ENCODE assay signal across 20 mouse cellular contexts in genomic region chr2:46913496-46913895, GRCm38 (mm10).
A peak's percentile ranks its signal among the peaks of the same experiment; 100 is the strongest.
DNase-seq lines count a peak whose midpoint lies in the region; ATAC-seq and TF ChIP-seq lines count a peak whose summit lies in the region.
"Had no signal": no experiment of that assay in that cellular context is flagged by ENCODE, and none has a peak within 500 bp of the region (broad histone marks: within the 10 kb centered on the region; RNA-seq: fewer than 3 reads in every experiment).

No protein-coding gene starts in this region.

- H3K4me3 ChIP-seq in kidney, embryonic 15.5 days (replicated peaks): no peak overlapping the region
- no peak overlapping the region for H3K4me3 ChIP-seq in kidney, embryonic 14.5 days (ENCODE audit: low read length)
- no peak overlapping the region for H3K4me3 ChIP-seq in midbrain, postnatal 0 days (ENCODE audit: low read depth, low read length)
- H3K4me3 ChIP-seq in midbrain, embryonic 14.5 days (replicated peaks; ENCODE audit: low read depth, low read length): no peak overlapping the region
- no peak overlapping the region for H3K4me3 ChIP-seq in neural tube, embryonic 14.5 days (ENCODE audit: low read depth, low read length)
- H3K4me3 ChIP-seq: forebrain, embryonic 12.5 days; limb, embryonic 13.5 days; liver, embryonic 12.5 days had no signal

- no peak for TF ChIP-seq CTCF in midbrain, postnatal 0 days (IDR thresholded peaks at IDR 0.05)

- no peak overlapping the region for H3K27ac ChIP-seq in kidney, embryonic 15.5 days
- H3K27ac ChIP-seq in kidney, embryonic 14.5 days (ENCODE audit: low read depth, low read length): no peak overlapping the region
- H3K27ac ChIP-seq in midbrain, postnatal 0 days (ENCODE audit: low read depth, low read length): no peak overlapping the region
- H3K27ac ChIP-seq in midbrain, embryonic 14.5 days (replicated peaks; ENCODE audit: low read depth, low read length): no peak overlapping the region
- no peak overlapping the region for H3K27ac ChIP-seq in neural tube, embryonic 14.5 days (ENCODE audit: low read depth, low read length)
- H3K27ac ChIP-seq: forebrain, embryonic 12.5 days; kidney, postnatal 0 days; limb, embryonic 13.5 days; liver, embryonic 12.5 days had no signal

- H3K9me3 ChIP-seq in kidney, embryonic 15.5 days (replicated peaks): no peaks in the 10 kb centered on the region
- no peaks in the 10 kb centered on the region for H3K9me3 ChIP-seq in kidney, embryonic 14.5 days (ENCODE audit: control insufficient read depth, low read length)
- H3K9me3 ChIP-seq in midbrain, postnatal 0 days (ENCODE audit: low read length): no peaks in the 10 kb centered on the region
- H3K9me3 ChIP-seq in midbrain, embryonic 14.5 days (ENCODE audit: control insufficient read depth, low read length): no peaks in the 10 kb centered on the region
- no peaks in the 10 kb centered on the region for H3K9me3 ChIP-seq in neural tube, embryonic 14.5 days (ENCODE audit: control insufficient read depth, low read length)
- H3K9me3 ChIP-seq: forebrain, embryonic 12.5 days; limb, embryonic 13.5 days; liver, embryonic 12.5 days had no signal

- ATAC-seq in kidney, embryonic 15.5 days (replicated peaks; ENCODE audit: low FRiP score): 0 out of 2 replicates have a peak, but pooled peaks have one; percentile 36
- ATAC-seq in kidney, embryonic 14.5 days (ENCODE audit: low FRiP score, low TSS enrichment): no peak
- ATAC-seq in midbrain, postnatal 0 days (ENCODE audit: low FRiP score): peak; percentile 44; the same call in 1 of the 2 replicates
- no peak for ATAC-seq in midbrain, embryonic 14.5 days (ENCODE audit: low FRiP score, low TSS enrichment)
- peak; percentile 77 for ATAC-seq in neural tube, embryonic 14.5 days (ENCODE audit: low read depth)
- ATAC-seq: liver, embryonic 12.5 days had no signal

- H3K9ac ChIP-seq in kidney, embryonic 15.5 days: no peak overlapping the region
- H3K9ac ChIP-seq in kidney, embryonic 14.5 days (ENCODE audit: low read depth, low read length): no peak overlapping the region
- no peak overlapping the region for H3K9ac ChIP-seq in midbrain, postnatal 0 days (replicated peaks; ENCODE audit: low read length, poor library complexity, severe bottlenecking)
- no peak overlapping the region for H3K9ac ChIP-seq in midbrain, embryonic 14.5 days (replicated peaks; ENCODE audit: low read length)
- no peak overlapping the region for H3K9ac ChIP-seq in neural tube, embryonic 14.5 days (replicated peaks; ENCODE audit: low read depth, low read length)
- H3K9ac ChIP-seq: forebrain, embryonic 12.5 days; limb, embryonic 13.5 days; liver, embryonic 12.5 days had no signal

- H3K27me3 ChIP-seq in kidney, embryonic 15.5 days: no peaks in the 10 kb centered on the region
- no peaks in the 10 kb centered on the region for H3K27me3 ChIP-seq in kidney, embryonic 14.5 days (ENCODE audit: control insufficient read depth, insufficient read depth, low read length)
- no peaks in the 10 kb centered on the region for H3K27me3 ChIP-seq in midbrain, postnatal 0 days (ENCODE audit: insufficient read depth, low read length)
- no peaks in the 10 kb centered on the region for H3K27me3 ChIP-seq in midbrain, embryonic 14.5 days (ENCODE audit: control insufficient read depth, insufficient read depth, low read length)
- no peaks in the 10 kb centered on the region for H3K27me3 ChIP-seq in neural tube, embryonic 14.5 days (ENCODE audit: control insufficient read depth, insufficient read depth, low read length)
- H3K27me3 ChIP-seq: forebrain, embryonic 12.5 days; limb, embryonic 13.5 days; liver, embryonic 12.5 days had no signal

- H3K4me2 ChIP-seq in kidney, embryonic 15.5 days: no peak overlapping the region
- no peak overlapping the region for H3K4me2 ChIP-seq in kidney, embryonic 14.5 days (replicated peaks; ENCODE audit: low read depth, low read length)
- no peak overlapping the region for H3K4me2 ChIP-seq in midbrain, postnatal 0 days (ENCODE audit: low read depth, low read length, poor library complexity, severe bottlenecking)
- H3K4me2 ChIP-seq in midbrain, embryonic 14.5 days (ENCODE audit: low read length): no peak overlapping the region
- no peak overlapping the region for H3K4me2 ChIP-seq in neural tube, embryonic 14.5 days (ENCODE audit: low read depth, low read length)
- H3K4me2 ChIP-seq: forebrain, embryonic 12.5 days; limb, embryonic 13.5 days; liver, embryonic 12.5 days had no signal

- H3K36me3 ChIP-seq in kidney, embryonic 15.5 days: no peaks in the 10 kb centered on the region
- H3K36me3 ChIP-seq in kidney, embryonic 14.5 days (ENCODE audit: control insufficient read depth, insufficient read depth, low read length): no peaks in the 10 kb centered on the region
- no peaks in the 10 kb centered on the region for H3K36me3 ChIP-seq in midbrain, postnatal 0 days (ENCODE audit: insufficient read depth, low read length)
- H3K36me3 ChIP-seq in midbrain, embryonic 14.5 days (ENCODE audit: control insufficient read depth, insufficient read depth, low read length): no peaks in the 10 kb centered on the region
- H3K36me3 ChIP-seq in neural tube, embryonic 14.5 days (ENCODE audit: control insufficient read depth, insufficient read depth, low read length): no peaks in the 10 kb centered on the region
- H3K36me3 ChIP-seq: forebrain, embryonic 12.5 days; limb, embryonic 13.5 days; liver, embryonic 12.5 days had no signal

- DNase-seq in embryo, embryonic 11 days: peak; percentile 10
- DNase-seq in embryo, embryonic 9.5 days (ENCODE audit: extremely low spot score): no peak
- DNase-seq in midbrain, postnatal 0 days (ENCODE audit: low spot score): peak; percentile 1
- DNase-seq in midbrain, embryonic 14.5 days: no peak
- no peak for DNase-seq in cerebellum, postnatal 14 days
- DNase-seq: adrenal gland, postnatal 14 days; cerebellum, adult 9-11 months; kidney, adult 11 months; layer of hippocampus, adult 9-11 months; lung, adult 18-20 months; lung, postnatal 36 days; thymus, adult 18-20 months; thymus, postnatal 36 days had no signal

- H3K4me1 ChIP-seq in kidney, embryonic 15.5 days: no peaks in the 10 kb centered on the region
- no peaks in the 10 kb centered on the region for H3K4me1 ChIP-seq in kidney, embryonic 14.5 days (ENCODE audit: control insufficient read depth, insufficient read depth, low read length)
- no peaks in the 10 kb centered on the region for H3K4me1 ChIP-seq in midbrain, postnatal 0 days (ENCODE audit: insufficient read depth, low read length)
- H3K4me1 ChIP-seq in midbrain, embryonic 14.5 days (ENCODE audit: control insufficient read depth, insufficient read depth, low read length): no peaks in the 10 kb centered on the region
- no peaks in the 10 kb centered on the region for H3K4me1 ChIP-seq in neural tube, embryonic 14.5 days (ENCODE audit: control insufficient read depth, insufficient read depth, low read length)
- H3K4me1 ChIP-seq: forebrain, embryonic 12.5 days; limb, embryonic 13.5 days; liver, embryonic 12.5 days had no signal

Comparison
In these comparisons a context has a peak if more than half of its experiments do, and no peak if none do; other contexts are left out.
1. DNase-seq: peak in embryo, embryonic 11 days (single experiment) and midbrain, postnatal 0 days (single experiment); none in embryo, embryonic 9.5 days (single experiment), midbrain, embryonic 14.5 days (single experiment) and cerebellum, postnatal 14 days (0 of 2).
2. ATAC-seq: peak in kidney, embryonic 15.5 days (single experiment), midbrain, postnatal 0 days (single experiment) and neural tube, embryonic 14.5 days (single experiment); none in kidney, embryonic 14.5 days (single experiment) and midbrain, embryonic 14.5 days (single experiment).